Mouse (Mus musculus) lung, postnatal 14 days (tissue): Measurements from ENCODE around the gene Gm45837.

Source experiments
- DNase-seq: peaks from one replicate; pipeline ENCODE4 v3.0.0; 2021

Gene Gm45837

GRCm38 (mm10) chr7:101449855-101450254 is 39.2 kb downstream of the Gm45837 start:
- DNase-seq = no peak

GRCm38 (mm10) chr7:101450422-101451401 is 40.0 kb downstream of the Gm45837 start:
- DNase-seq = peak; percentile 92

GRCm38 (mm10) chr7:101452669-101453068 is 42.0 kb downstream of the Gm45837 start:
- DNase-seq = no peak

GRCm38 (mm10) chr7:101453296-101453695 is 42.6 kb downstream of the Gm45837 start:
- DNase-seq = no peak

- no peak for DNase-seq
Measured at GRCm38 (mm10) chr7:101453725-101454124, 43.0 kb downstream of the Gm45837 start.

- no peak for DNase-seq
Measured at GRCm38 (mm10) chr7:101454479-101454878, 43.8 kb downstream of the Gm45837 start.

- DNase-seq = no peak
Measured at GRCm38 (mm10) chr7:101455141-101455540, 44.5 kb downstream of the Gm45837 start.

GRCm38 (mm10) chr7:101456318-101456717 is 45.6 kb downstream of the Gm45837 start:
- DNase-seq = no peak

GRCm38 (mm10) chr7:101456789-101457188 is 46.1 kb downstream of the Gm45837 start:
- DNase-seq = no peak

- no peak for DNase-seq
Measured at GRCm38 (mm10) chr7:101457283-101457682, 46.6 kb downstream of the Gm45837 start.

- DNase-seq = no peak
Measured at GRCm38 (mm10) chr7:101457801-101458200, 47.1 kb downstream of the Gm45837 start.

GRCm38 (mm10) chr7:101458278-101458781 is 47.6 kb downstream of the Gm45837 start:
- no peak for DNase-seq

- no peak for DNase-seq
Measured at GRCm38 (mm10) chr7:101459305-101459813, 48.7 kb downstream of the Gm45837 start.

- no peak for DNase-seq
Measured at GRCm38 (mm10) chr7:101459923-101460607, 49.4 kb downstream of the Gm45837 start.

GRCm38 (mm10) chr7:101460608-101460957 is 49.9 kb downstream of the Gm45837 start:
- no peak for DNase-seq

- no peak for DNase-seq
Measured at GRCm38 (mm10) chr7:101461571-101461970, 50.9 kb downstream of the Gm45837 start.

- DNase-seq = no peak
Measured at GRCm38 (mm10) chr7:101462327-101463068, 51.8 kb downstream of the Gm45837 start.

GRCm38 (mm10) chr7:101463665-101464271 is 53.1 kb downstream of the Gm45837 start:
- DNase-seq = no peak

GRCm38 (mm10) chr7:101464927-101465326 is 54.2 kb downstream of the Gm45837 start:
- no peak for DNase-seq

GRCm38 (mm10) chr7:101465392-101465791 is 54.7 kb downstream of the Gm45837 start:
- peak; percentile 71 for DNase-seq

GRCm38 (mm10) chr7:101465850-101466580 is 55.3 kb downstream of the Gm45837 start:
- DNase-seq = peak; percentile 37
